Mouse (Mus musculus) midbrain, embryonic 13.5 days (tissue): ENCODE measurements around the gene Stx11. TPM values are rescaled to one million over a fixed set of nuclear protein-coding genes. Genes with fewer than 3 reads are reported as not detected.
"Not testable (repeated sequence)": the region's sequence is repeated elsewhere in the genome, so short reads cannot be mapped to it uniquely, and the experiment has no call there.

Experiments used
- ATAC-seq: fragments of 200-750 bp; cut with Nextera tagmentation; 2 replicates; pipeline ENCODE4 v1.8.0; 2017; ENCODE audit warnings: mild to moderate bottlenecking, moderate TSS enrichment, moderate library complexity
- H3K27ac ChIP-seq: fragments of 300-500 bp; sonication (generic); 2 replicates; pipeline ENCODE4 v1.5.1; 2015; ENCODE audit warnings: inconsistent platforms, mild to moderate bottlenecking, moderate library complexity
- H3K27me3 ChIP-seq: fragments of 300-500 bp; sonication (generic); 2 replicates; pipeline ENCODE4 v1.6.1; 2015; ENCODE audit warnings: mild to moderate bottlenecking, inconsistent platforms
- H3K36me3 ChIP-seq: fragments of 300-500 bp; sonication (generic); 2 replicates; pipeline ENCODE4 v1.6.1; 2015; ENCODE audit warnings: mild to moderate bottlenecking, inconsistent platforms
- H3K4me1 ChIP-seq: fragments of 300-500 bp; sonication (generic); replicated peaks from 2 replicates; pipeline ENCODE4 v1.6.1; 2015; ENCODE audit warnings: inconsistent platforms
- H3K4me2 ChIP-seq: fragments of 300-500 bp; sonication (generic); replicated peaks from 2 replicates; pipeline ENCODE4 v1.6.1; 2015; ENCODE audit warnings: moderate library complexity, mild to moderate bottlenecking, inconsistent platforms
- H3K4me3 ChIP-seq: fragments of 300-500 bp; sonication (generic); replicated peaks from 2 replicates; pipeline ENCODE4 v1.5.1; 2015; ENCODE audit warnings: mild to moderate bottlenecking, inconsistent platforms
- H3K9ac ChIP-seq: fragments of 300-500 bp; sonication (generic); replicated peaks from 2 replicates; pipeline ENCODE4 v1.6.1; 2015; ENCODE audit warnings: mild to moderate bottlenecking, inconsistent platforms
- H3K9me3 ChIP-seq: fragments of 300-500 bp; sonication (generic); 2 replicates; pipeline ENCODE4 v1.6.1; 2016; ENCODE audit warnings: mild to moderate bottlenecking, inconsistent platforms
- WGBS: fragments of 180-500 bp; shearing (Covaris S2); methylation state at CpG from one replicate; pipeline ENCODE4 v1.1.7; 2015; 5-methylcytosine and 5-hydroxymethylcytosine counted together
- polyA plus RNA-seq: library from polyadenylated mRNA; unstranded; fragments of >200 nt; fragmentation: Nextera tagmentation; extraction: Ambion mirVana; gene quantifications from 2 replicates; pipeline ENCODE4 v1.2.1, GENCODE M21; 2015

Gene Stx11
- polyA plus RNA-seq, 1 experiment from 2014 or later, result 1.2 TPM

DNA sequence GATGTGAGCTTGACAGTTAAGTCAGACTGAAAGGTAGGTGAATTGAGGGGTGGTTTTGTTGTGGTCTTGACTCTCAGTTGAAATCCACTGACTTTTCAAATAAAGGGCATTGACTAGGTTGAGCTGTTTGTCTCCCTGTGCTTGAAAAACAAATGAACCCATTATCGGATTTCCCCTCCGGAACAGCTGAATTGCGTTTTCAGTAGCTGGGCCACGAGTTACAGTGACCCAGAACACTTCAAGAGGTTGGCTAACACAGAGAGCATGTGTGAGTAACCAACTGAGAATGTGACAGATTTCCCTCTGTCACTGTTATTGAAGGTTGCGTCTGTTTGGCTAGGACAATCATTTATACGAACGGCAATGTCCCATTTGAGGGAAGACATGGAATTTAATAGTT, 17.0 kb upstream of the Stx11 start:
- no peak overlapping the region for H3K4me2 ChIP-seq
- 79% methylated on average over 7 of the region's 7 CpGs for WGBS
- ATAC-seq, result no peak

DNA sequence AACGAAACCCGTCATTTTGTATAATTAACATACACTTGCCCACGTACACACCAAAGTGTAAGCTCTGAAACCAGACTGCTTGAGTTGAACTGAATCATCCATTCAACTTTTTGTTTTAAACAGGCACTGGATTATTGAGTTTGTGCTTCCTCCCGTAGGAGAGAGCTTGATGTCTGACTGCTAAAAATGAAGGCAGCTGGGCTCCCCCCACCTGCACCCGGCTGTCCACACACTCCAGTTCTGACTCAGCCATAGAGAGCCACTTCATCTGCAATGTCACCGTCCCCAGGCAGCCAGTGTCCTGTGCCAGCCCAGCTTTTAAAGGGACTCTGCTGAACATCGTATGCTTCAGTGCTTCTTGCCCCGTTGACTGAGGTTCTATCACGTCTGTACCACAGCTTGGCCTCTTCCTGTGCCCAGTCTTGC, 13.7 kb upstream of the Stx11 start:
- Histone ChIP-seq H3K4me3 (no peak overlapping the region), H3K4me2 (no peak overlapping the region), H3K9me3 (no peaks in the 10 kb centered on the region), H3K27me3 (no peaks in the 10 kb centered on the region), H3K9ac (no peak overlapping the region), H3K27ac (no peak overlapping the region), H3K36me3 (no peaks in the 10 kb centered on the region), H3K4me1 (no peaks in the 10 kb centered on the region)
- ATAC-seq, result no peak
- 74% methylated on average over 9 of the region's 9 CpGs for WGBS

More for the DNA sequence above, 17.0 kb upstream of the Stx11 start:
- H3K27me3 ChIP-seq, result no peaks in the 10 kb centered on the region
- no peaks in the 10 kb centered on the region for H3K4me1 ChIP-seq
- no peaks in the 10 kb centered on the region for H3K9me3 ChIP-seq
- H3K27ac ChIP-seq, result no peak overlapping the region
- no peaks in the 10 kb centered on the region for H3K36me3 ChIP-seq
- H3K9ac ChIP-seq, result no peak overlapping the region
- H3K4me3 ChIP-seq, result no peak overlapping the region

DNA sequence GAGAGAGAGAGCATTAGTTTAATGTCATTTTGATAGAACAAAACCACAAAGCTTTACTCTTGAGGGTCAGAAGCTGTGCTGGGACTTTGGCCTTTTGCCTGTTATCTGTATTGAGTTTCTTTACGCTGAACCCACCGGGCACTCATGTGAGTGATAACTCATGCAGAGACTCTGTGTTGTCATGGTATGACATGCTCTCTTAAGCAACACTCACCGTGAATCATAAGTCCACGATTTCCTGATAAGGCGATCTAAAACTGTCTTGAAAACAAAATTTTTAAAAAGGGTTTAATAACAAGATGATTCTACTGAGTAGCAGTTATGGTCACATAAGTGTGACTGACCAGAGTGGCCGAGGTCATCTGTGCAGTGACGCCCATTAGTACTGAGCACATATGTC, 12.5 kb upstream of the Stx11 start:
- Histone ChIP-seq H3K9me3 (no peaks in the 10 kb centered on the region), H3K9ac (no peak overlapping the region), H3K4me1 (no peaks in the 10 kb centered on the region), H3K4me3 (no peak overlapping the region), H3K27ac (no peak overlapping the region), H3K4me2 (no peak overlapping the region), H3K36me3 (no peaks in the 10 kb centered on the region), H3K27me3 (no peaks in the 10 kb centered on the region)
- 94% methylated on average over 7 of the region's 7 CpGs for WGBS
- no peak for ATAC-seq

DNA sequence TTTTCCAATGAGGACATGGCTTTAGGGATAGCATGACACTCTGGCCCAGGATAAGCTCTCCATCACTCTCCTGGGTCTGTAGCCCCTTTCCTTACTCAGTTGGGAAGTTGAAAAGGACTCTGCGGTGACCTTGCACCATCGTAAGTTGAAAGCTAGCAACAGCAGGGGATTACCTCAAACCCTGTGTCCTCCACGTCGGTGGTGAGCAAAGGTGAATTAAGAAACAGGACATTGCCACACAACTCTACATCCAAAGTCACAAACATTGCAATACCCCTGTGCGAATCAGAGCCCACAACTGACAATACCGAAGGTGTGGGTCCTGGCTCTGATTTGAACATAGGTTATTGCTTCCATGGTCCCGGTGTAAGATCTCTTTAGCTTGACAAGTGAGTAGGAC, 11.9 kb upstream of the Stx11 start:
- WGBS, result 89% methylated on average over 7 of the region's 7 CpGs
- ATAC-seq, result no peak
- no peaks in the 10 kb centered on the region for H3K27me3 ChIP-seq
- no peak overlapping the region for H3K9ac ChIP-seq
- no peaks in the 10 kb centered on the region for H3K36me3 ChIP-seq
- no peak overlapping the region for H3K27ac ChIP-seq
- no peak overlapping the region for H3K4me3 ChIP-seq
- H3K4me2 ChIP-seq, result no peak overlapping the region
- H3K9me3 ChIP-seq, result no peaks in the 10 kb centered on the region
- no peaks in the 10 kb centered on the region for H3K4me1 ChIP-seq

DNA sequence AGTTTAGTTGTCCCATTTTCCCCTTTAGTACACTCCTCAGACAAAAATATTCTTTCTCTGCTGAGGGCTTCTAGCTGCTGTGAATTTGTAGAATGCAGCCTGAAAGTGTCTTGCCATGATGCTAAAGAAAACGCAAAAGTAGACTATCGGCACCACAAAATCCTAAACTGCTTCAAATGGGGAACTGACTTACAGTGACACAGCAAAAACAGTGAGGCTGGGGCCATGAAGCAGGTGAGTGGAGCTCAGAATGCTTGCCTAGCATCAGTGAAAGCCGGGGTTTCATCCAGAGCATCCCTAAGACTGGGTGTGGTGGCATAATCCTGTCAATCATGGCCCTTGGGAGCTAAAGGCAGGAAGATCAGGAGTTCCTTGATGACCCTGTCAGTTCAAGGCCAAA, 11.4 kb upstream of the Stx11 start:
- Histone ChIP-seq H3K27ac (no peak overlapping the region), H3K4me2 (no peak overlapping the region), H3K4me1 (no peaks in the 10 kb centered on the region), H3K9me3 (no peaks in the 10 kb centered on the region), H3K9ac (no peak overlapping the region), H3K36me3 (no peaks in the 10 kb centered on the region), H3K4me3 (no peak overlapping the region), H3K27me3 (no peaks in the 10 kb centered on the region)
- ATAC-seq, result no peak
- 92% methylated on average over 3 of the region's 3 CpGs for WGBS

DNA sequence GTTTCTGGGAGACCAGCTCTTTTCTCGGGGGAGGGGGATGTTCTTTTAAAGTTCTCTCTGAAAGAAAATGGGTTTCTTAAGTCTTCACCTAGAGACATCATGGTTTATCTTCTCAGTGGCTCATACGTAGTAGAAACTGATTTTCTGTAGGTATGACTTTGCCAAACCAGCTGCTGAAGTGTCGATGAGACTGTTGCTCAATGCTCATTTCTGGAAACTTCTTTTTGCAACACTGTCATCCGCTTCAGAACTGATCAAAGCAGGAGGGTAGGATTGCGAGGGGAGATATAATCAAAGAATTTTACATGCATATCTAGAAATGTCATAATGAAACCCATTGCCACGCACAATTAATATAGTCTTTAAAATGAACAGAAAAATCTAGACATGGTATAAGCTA, 10.5 kb upstream of the Stx11 start:
- Histone ChIP-seq H3K27ac (no peak overlapping the region), H3K9ac (no peak overlapping the region), H3K27me3 (no peaks in the 10 kb centered on the region), H3K4me3 (no peak overlapping the region), H3K36me3 (no peaks in the 10 kb centered on the region), H3K9me3 (no peaks in the 10 kb centered on the region), H3K4me1 (no peaks in the 10 kb centered on the region), H3K4me2 (no peak overlapping the region)
- no peak for ATAC-seq
- WGBS, result 92% methylated on average over 6 of the region's 6 CpGs

DNA sequence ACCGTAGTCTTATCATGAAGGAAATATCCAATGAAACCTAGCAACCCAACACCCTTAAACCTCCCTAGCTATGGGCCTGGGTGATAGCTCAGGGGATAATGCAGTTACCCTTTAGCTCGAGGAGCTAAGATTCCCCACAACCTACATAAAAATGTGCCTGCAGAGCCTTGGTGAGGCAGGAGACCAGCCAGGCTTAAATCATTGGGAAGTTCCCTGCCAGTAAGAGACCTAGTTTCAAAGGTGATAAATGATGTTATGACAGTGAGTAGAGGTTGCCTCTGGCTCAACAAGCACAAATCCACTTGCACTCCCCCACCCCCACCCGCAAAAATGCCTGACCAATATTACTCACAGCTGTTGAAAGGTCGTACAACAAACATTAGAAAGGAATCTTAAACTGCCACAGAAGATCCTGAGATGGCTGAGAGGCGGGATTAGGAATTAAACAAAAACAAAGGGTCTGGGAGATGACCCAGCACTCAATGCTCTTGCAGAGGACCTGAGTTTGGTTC, 1.6 kb upstream of the Stx11 start:
- Histone ChIP-seq H3K36me3 (no peaks in the 10 kb centered on the region), H3K9ac (no peak overlapping the region), H3K4me2 (no peak overlapping the region), H3K9me3 (no peaks in the 10 kb centered on the region), H3K4me1 (0 out of 2 replicates have a peak, but pooled peaks cover 7% of the 10 kb centered on the region), H3K4me3 (no peak overlapping the region), H3K27ac (no peak overlapping the region), H3K27me3 (peaks cover 11% of the 10 kb centered on the region)
- no peak for ATAC-seq
- WGBS, result 89% methylated on average over 5 of the region's 5 CpGs

DNA sequence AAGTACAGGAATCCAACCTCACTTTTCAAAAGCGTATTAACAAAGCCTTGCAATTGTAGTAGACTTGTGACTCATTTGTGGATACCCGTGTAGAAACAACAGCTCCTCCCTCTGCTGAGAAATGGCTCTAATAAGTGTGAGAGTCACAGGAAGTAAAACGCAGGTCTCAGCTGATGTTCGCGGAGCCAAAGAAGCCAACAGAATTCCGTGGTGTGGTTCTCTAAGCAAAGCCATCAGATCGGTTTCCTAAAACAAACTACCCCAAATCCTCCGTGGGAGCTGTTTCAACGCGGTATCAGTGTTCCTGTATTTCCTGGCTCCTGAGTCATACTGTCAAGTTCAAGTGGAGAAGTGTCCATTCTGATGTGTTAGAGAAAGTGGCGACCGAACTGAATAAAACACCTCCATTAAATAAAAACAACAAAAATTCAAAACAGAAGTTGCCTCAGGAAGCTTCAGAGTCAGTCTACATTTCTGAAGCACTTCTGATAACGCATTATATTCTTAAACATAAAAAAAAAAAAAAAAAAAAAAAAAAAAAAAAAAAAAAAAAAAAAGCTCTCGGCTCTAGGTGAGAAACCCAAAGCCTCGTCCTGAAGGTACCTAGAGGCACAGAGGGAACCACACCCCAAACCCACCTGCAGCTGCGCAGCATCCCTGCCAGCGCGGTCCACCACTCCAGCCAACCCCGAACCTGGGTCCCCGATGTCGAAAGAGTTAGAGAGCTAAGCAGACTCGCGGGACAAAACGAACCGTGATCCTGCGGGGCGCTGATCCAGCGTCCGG, 543 bp downstream of the Stx11 start:
- H3K27me3 ChIP-seq, result peaks cover 11% of the 10 kb centered on the region
- no peaks in the 10 kb centered on the region for H3K9me3 ChIP-seq
- H3K27ac ChIP-seq, result no peak overlapping the region
- H3K4me1 ChIP-seq, result 0 out of 2 replicates have a peak, but pooled peaks cover 7% of the 10 kb centered on the region
- 7% methylated on average over 29 of the region's 29 CpGs for WGBS
- no peaks in the 10 kb centered on the region for H3K36me3 ChIP-seq
- H3K9ac ChIP-seq, result peak overlapping the region; percentile 64
- ATAC-seq, result no peak
- H3K4me3 ChIP-seq, result peak overlapping the region; percentile 61
- H3K4me2 ChIP-seq, result peak overlapping the region; percentile 82

DNA sequence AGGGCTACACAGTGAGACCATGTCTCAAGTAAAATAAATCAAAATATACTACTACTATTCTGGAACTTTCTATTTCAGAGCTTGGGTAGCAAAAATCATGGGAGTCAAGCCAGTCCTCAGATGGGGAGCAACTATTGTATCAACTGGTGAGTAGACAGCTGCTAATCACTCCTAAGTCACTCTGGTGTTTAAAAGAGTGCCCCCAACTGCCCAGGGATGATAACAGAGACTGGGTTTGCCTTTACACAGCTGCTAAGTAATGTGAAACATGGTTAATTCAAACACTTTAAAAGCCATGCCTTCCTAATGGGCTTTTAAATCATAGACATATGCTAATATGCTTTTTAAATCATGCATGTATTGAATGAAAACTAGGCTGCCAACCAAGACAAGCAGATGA, 1.9 kb downstream of the Stx11 start:
- Histone ChIP-seq H3K4me1 (0 out of 2 replicates have a peak, but pooled peaks cover 7% of the 10 kb centered on the region), H3K9me3 (no peaks in the 10 kb centered on the region), H3K27ac (no peak overlapping the region), H3K4me2 (no peak overlapping the region), H3K9ac (no peak overlapping the region), H3K36me3 (no peaks in the 10 kb centered on the region), H3K4me3 (no peak overlapping the region), H3K27me3 (peaks cover 11% of the 10 kb centered on the region)
- no peak for ATAC-seq

DNA sequence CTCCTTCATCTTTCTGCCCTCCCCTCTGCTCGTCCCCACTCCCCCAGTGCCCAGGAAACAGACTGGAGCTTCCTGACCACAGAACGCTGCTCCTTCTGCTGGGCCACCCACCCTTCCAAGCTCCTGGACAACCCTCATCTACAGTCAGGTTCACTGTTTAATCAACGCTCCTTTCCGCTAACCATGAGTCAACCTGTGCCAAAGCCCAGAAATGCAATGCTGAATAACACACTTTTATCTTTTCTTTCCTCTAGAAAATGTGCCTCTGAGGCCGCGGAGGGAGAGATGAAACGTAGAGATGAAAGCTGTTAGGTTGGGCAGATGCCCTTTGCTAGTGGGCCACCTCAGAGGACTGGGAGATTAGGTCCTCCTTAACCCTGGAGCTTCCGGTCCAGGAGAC, 2.6 kb downstream of the Stx11 start:
- Histone ChIP-seq H3K27ac (no peak overlapping the region), H3K9ac (no peak overlapping the region)
- 85% methylated on average over 8 of the region's 8 CpGs for WGBS

DNA sequence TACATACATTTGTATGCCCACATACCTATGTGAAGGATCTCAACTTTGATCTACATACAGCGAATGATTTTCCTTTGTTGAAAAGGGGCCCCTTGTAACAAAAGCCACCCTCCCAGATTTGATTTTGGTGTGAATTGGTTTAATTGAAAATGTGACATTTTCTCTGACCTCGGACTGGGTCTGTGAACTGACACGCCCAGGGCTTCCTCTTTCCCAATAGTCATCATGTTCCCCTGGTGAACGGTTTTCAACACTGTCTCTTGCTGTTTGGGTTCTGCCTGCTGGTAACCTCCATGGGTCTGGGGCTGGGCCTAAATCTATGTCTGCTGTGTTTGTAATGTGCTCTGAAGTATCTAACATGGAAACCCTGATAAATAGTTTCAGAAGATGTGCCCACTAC, 6.8 kb downstream of the Stx11 start:
- WGBS, result 79% methylated on average over 4 of the region's 4 CpGs
- Histone ChIP-seq H3K4me2 (no peak overlapping the region), H3K27ac (no peak overlapping the region)

More for the DNA sequence above, 2.6 kb downstream of the Stx11 start:
- Histone ChIP-seq H3K27me3 (peaks cover 11% of the 10 kb centered on the region), H3K4me1 (0 out of 2 replicates have a peak, but pooled peaks cover 7% of the 10 kb centered on the region), H3K4me3 (no peak overlapping the region), H3K36me3 (no peaks in the 10 kb centered on the region), H3K4me2 (no peak overlapping the region), H3K9me3 (no peaks in the 10 kb centered on the region)
- ATAC-seq, result no peak

DNA sequence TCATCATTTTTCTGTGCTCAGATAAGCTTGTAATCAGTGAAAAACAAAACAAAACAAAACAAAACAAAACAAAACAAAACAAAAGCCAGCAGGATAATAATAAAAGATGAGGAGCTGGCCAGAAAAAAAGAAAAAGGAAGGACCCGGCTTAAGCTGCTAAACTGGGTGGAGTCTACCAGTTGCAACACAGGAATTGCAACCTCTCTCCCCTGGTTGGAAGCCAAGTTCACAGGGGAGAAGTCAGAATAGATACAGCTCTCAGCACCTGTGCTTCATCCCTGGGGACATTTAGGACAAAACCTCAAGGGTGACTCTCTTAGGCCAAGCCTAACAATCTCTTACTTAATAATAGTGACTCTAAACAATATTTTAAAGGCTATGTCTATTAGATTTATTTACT, 8.3 kb downstream of the Stx11 start:
- H3K36me3 ChIP-seq, result no peaks in the 10 kb centered on the region
- H3K9ac ChIP-seq, result no peak overlapping the region
- no peak overlapping the region for H3K4me2 ChIP-seq
- WGBS, result 64% methylated on average over 1 of the region's 1 CpGs
- H3K4me1 ChIP-seq, result no peaks in the 10 kb centered on the region
- no peak overlapping the region for H3K27ac ChIP-seq
- no peak for ATAC-seq
- H3K27me3 ChIP-seq, result no peaks in the 10 kb centered on the region
- no peaks in the 10 kb centered on the region for H3K9me3 ChIP-seq
- no peak overlapping the region for H3K4me3 ChIP-seq

More for the DNA sequence above, 6.8 kb downstream of the Stx11 start:
- no peaks in the 10 kb centered on the region for H3K4me1 ChIP-seq
- ATAC-seq, result no peak
- H3K9me3 ChIP-seq, result no peaks in the 10 kb centered on the region
- H3K27me3 ChIP-seq, result peaks cover 6% of the 10 kb centered on the region
- no peak overlapping the region for H3K4me3 ChIP-seq
- no peaks in the 10 kb centered on the region for H3K36me3 ChIP-seq
- no peak overlapping the region for H3K9ac ChIP-seq

DNA sequence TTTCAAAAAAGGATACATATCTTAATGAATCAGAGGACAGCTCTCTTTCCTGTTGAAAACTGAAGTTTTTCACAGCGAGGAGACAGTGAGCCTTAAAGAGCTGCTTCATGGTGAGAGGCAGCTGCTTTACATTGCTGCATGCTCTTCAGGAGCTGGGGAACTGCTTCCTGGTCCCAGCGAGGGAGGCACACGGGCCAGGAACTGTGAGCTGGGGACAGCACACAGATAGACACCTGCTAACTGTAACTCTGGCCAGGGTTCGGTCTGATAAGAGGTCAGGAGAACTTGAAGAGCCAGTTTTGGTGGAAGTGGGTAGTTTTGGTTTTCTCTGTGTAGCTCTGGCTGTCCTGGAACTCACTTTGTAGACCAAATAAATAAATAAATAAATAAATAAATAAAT, 12.7 kb downstream of the Stx11 start:
- ATAC-seq, H3K36me3 ChIP-seq, H3K27me3 ChIP-seq, H3K4me1 ChIP-seq, H3K9ac ChIP-seq, H3K4me2 ChIP-seq, H3K27ac ChIP-seq, H3K9me3 ChIP-seq, H3K4me3 ChIP-seq: not testable (repeated sequence)
- WGBS, result 69% methylated on average over 4 of the region's 4 CpGs
